9 mouse cellular contexts compared by ENCODE assay signal in the genomic region with DNA sequence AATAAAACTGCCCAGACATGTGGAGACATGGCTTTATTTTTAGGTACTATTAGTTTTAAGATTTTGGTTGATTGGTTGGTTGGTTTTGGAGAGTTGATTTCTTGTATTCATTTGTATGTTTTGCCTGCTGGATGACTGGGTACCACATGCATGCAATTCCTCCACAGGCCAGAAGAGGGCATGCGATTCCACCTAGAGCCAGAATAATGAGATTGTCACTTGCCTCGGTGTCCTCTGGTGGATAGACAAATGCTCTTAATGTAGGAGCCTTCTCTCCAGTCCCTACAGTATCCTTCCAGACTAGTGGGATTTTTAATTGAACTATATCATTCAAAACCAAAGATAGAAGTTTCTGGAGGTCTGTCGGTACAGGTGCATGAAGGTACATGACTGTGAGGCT.
A peak's percentile ranks its signal among the peaks of the same experiment; 100 is the strongest.
DNase-seq lines count a peak whose midpoint lies in the region; ATAC-seq and TF ChIP-seq lines count a peak whose summit lies in the region.
"Had no signal": no experiment of that assay in that cellular context is flagged by ENCODE, and none has a peak within 500 bp of the region (broad histone marks: within the 10 kb centered on the region; RNA-seq: fewer than 3 reads in every experiment).

No protein-coding gene starts in this region.

- H3K9me3 ChIP-seq in forebrain, embryonic 11.5 days (ENCODE audit: control insufficient read depth, low read length) = no peaks in the 10 kb centered on the region

- ATAC-seq in forebrain, embryonic 11.5 days (replicated peaks; ENCODE audit: low FRiP score) = peak; percentile 60; the same call in 1 of the 2 replicates
- peak; percentile 75 for ATAC-seq in megakaryocyte progenitor cell, adult 5-6 weeks (replicated peaks; ENCODE audit: poor library complexity)

- DNase-seq in testis, postnatal 14 days (ENCODE audit: low spot score) = no peak
- DNase-seq in forebrain, embryonic 11.5 days (ENCODE audit: low spot score) = peak; percentile 74
- DNase-seq in kidney, postnatal 4 days = peak; percentile 48 to 55
- peak; percentile 66 for DNase-seq in testis, postnatal 10 days (ENCODE audit: low spot score)
- no peak for DNase-seq in thymus, postnatal 36 days

- peak; percentile 68; the same call in 1 of the 2 replicates for TF ChIP-seq CTCF in testis, adult 2 months (IDR thresholded peaks at IDR 0.05; ENCODE audit: control insufficient read depth, insufficient read depth, insufficient replicate concordance, low read depth, low read length)
- peak; percentile 35; the same call in 1 of the 2 replicates for TF ChIP-seq CTCF in bone marrow, adult 2 months (IDR thresholded peaks at IDR 0.05; ENCODE audit: control insufficient read depth, insufficient read depth, low read length)

- no peaks in the 10 kb centered on the region for H3K27me3 ChIP-seq in testis, adult 2 months (ENCODE audit: control insufficient read depth, insufficient read depth, low read length)
- no peaks in the 10 kb centered on the region for H3K27me3 ChIP-seq in forebrain, embryonic 11.5 days (ENCODE audit: control insufficient read depth, insufficient read depth, low read length)

- H3K4me2 ChIP-seq in forebrain, embryonic 11.5 days (ENCODE audit: low read depth, low read length, severe bottlenecking) = no peak overlapping the region

- H3K27ac ChIP-seq in testis, adult 2 months (ENCODE audit: control insufficient read depth, insufficient read depth, low read depth, low read length) = no peak overlapping the region
- no peak overlapping the region for H3K27ac ChIP-seq in bone marrow, adult 2 months (ENCODE audit: control insufficient read depth, insufficient read depth, low read depth, low read length, poor library complexity)
- no peak overlapping the region for H3K27ac ChIP-seq in forebrain, embryonic 11.5 days (ENCODE audit: low read depth, low read length)

- no peak overlapping the region for H3K4me3 ChIP-seq in testis, adult 2 months (ENCODE audit: control insufficient read depth, low read depth, low read length)
- no peak overlapping the region for H3K4me3 ChIP-seq in bone marrow, adult 2 months (replicated peaks; ENCODE audit: control insufficient read depth, low read depth, low read length)
- no peak overlapping the region for H3K4me3 ChIP-seq in forebrain, embryonic 11.5 days (ENCODE audit: low read depth, low read length)
- H3K4me3 ChIP-seq: erythroblast, embryonic 14.5 days had no signal

- H3K9ac ChIP-seq in forebrain, embryonic 11.5 days (ENCODE audit: low read length) = no peak overlapping the region

- H3K4me1 ChIP-seq in testis, adult 2 months (ENCODE audit: control insufficient read depth, insufficient read depth, low read length) = no peaks in the 10 kb centered on the region
- no peaks in the 10 kb centered on the region for H3K4me1 ChIP-seq in bone marrow, adult 2 months (ENCODE audit: control insufficient read depth, insufficient read depth, low read length)
- no peaks in the 10 kb centered on the region for H3K4me1 ChIP-seq in forebrain, embryonic 11.5 days (replicated peaks; ENCODE audit: control insufficient read depth, insufficient read depth, low read length)

- H3K36me3 ChIP-seq in testis, adult 2 months (ENCODE audit: control insufficient read depth, insufficient read depth, low read length) = no peaks in the 10 kb centered on the region
- H3K36me3 ChIP-seq in forebrain, embryonic 11.5 days (ENCODE audit: control insufficient read depth, insufficient read depth, low read length) = no peaks in the 10 kb centered on the region

- WGBS in bone marrow, adult 2 months = 42% methylated on average over 3 of the region's 3 CpGs
- WGBS in forebrain, embryonic 11.5 days = 46% methylated on average over 3 of the region's 3 CpGs

- no peak for TF ChIP-seq POLR2A in testis, adult 2 months (IDR thresholded peaks at IDR 0.05; ENCODE audit: control insufficient read depth, low read depth, low read length)
- TF ChIP-seq POLR2A in bone marrow, adult 2 months (IDR thresholded peaks at IDR 0.05; ENCODE audit: borderline replicate concordance, control insufficient read depth, low read depth, low read length) = no peak

Comparison
In these comparisons a context has a peak if more than half of its experiments do, and no peak if none do; other contexts are left out.
1. DNase-seq: peak in forebrain, embryonic 11.5 days (single experiment), kidney, postnatal 4 days (2 of 2) and testis, postnatal 10 days (single experiment); none in testis, postnatal 14 days (single experiment) and thymus, postnatal 36 days (0 of 2).